Comparison of ENCODE assay signal across 8 mouse cellular contexts in genomic region chr13:109902855-109903763, GRCm38 (mm10).
DNase-seq lines count a peak whose midpoint lies in the region; ATAC-seq lines count a peak whose summit lies in the region.

No protein-coding gene starts in this region.

- H3K9me3 ChIP-seq in hindbrain, embryonic 16.5 days (ENCODE audit: control insufficient read depth, low read length): no peaks in the 10 kb centered on the region

- no peaks in the 10 kb centered on the region for H3K36me3 ChIP-seq in hindbrain, embryonic 16.5 days (ENCODE audit: control insufficient read depth, insufficient read depth, low read length)

- intact Hi-C loops in left cerebral cortex, postnatal 14 days (cut with DNase I): loop anchor here (5.0 to 10.0 kb wide), 4 partner anchors 81 to 671 kb away; no protein-coding TSS in a partner anchor

- H3K27me3 ChIP-seq in hindbrain, embryonic 16.5 days (replicated peaks; ENCODE audit: control insufficient read depth, insufficient read depth, low read length): no peaks in the 10 kb centered on the region

- peak overlapping the region; percentile 63 for H3K4me3 ChIP-seq in hindbrain, embryonic 16.5 days (ENCODE audit: low read length)

- peaks cover 23% of the 10 kb centered on the region for H3K4me1 ChIP-seq in hindbrain, embryonic 16.5 days (ENCODE audit: control insufficient read depth, insufficient read depth, low read depth, low read length)

- H3K27ac ChIP-seq in hindbrain, embryonic 16.5 days (ENCODE audit: low read depth, low read length): peak overlapping the region; percentile 79

- WGBS in hindbrain, embryonic 16.5 days: under 1% methylated on average over 84 of the region's 91 CpGs

- H3K4me2 ChIP-seq in hindbrain, embryonic 16.5 days (ENCODE audit: low read length): peak overlapping the region; percentile 93

- H3K9ac ChIP-seq in hindbrain, embryonic 16.5 days (ENCODE audit: low read depth, low read length): peak overlapping the region; percentile 82

- peak; percentile 90 for DNase-seq in ZHBTc4 (ENCODE audit: low read depth, low spot score)
- peak; percentile 67 to 76 for DNase-seq in cerebellum, postnatal 25 days
- peak; percentile 59 to 62 for DNase-seq in gastrocnemius, adult 8-10 months (ENCODE audit: low spot score in 2 of 2)
- DNase-seq in left cerebral cortex, postnatal 14 days (ENCODE audit: low spot score in 2 of 2): peak; percentile 46 to 69
- DNase-seq in right cerebral cortex, postnatal 10 days (ENCODE audit: low spot score in 2 of 2): peak; percentile 67 to 75
- DNase-seq in urinary bladder, postnatal 14 days (ENCODE audit: low spot score): peak; percentile 72

- ATAC-seq in hindbrain, embryonic 16.5 days: peak; percentile 85
- ATAC-seq in megakaryocyte progenitor cell, adult 5-6 weeks (replicated peaks; ENCODE audit: poor library complexity): peak; percentile 54

Comparison
In these comparisons a context has a peak if more than half of its experiments do, and no peak if none do; other contexts are left out.
1. Peak in every context shown above with its lines: DNase-seq, ATAC-seq, H3K4me3 ChIP-seq and H3K27ac ChIP-seq.